Mouse (Mus musculus) brain, embryonic 14.5 days (tissue): Measurements from ENCODE around the gene Hnrnpu.

Experiments
- CTCF ChIP-seq: fragments of 200-500 bp; IDR thresholded peaks from 2 replicates; pipeline ENCODE4 v1.5.1; 2012; ENCODE audit warnings: inconsistent platforms, mild to moderate bottlenecking, moderate library complexity, borderline replicate concordance; ENCODE audit not compliant: insufficient read depth, insufficient read length; ENCODE audit errors: extremely low read depth
- POLR2A ChIP-seq: fragments of 200-500 bp; IDR thresholded peaks from 2 replicates; pipeline ENCODE4 v1.6.1; 2012; ENCODE audit warnings: mild to moderate bottlenecking, inconsistent platforms, borderline replicate concordance; ENCODE audit not compliant: poor library complexity, insufficient read depth, insufficient read length, severe bottlenecking; ENCODE audit errors: extremely low read depth

DNA sequence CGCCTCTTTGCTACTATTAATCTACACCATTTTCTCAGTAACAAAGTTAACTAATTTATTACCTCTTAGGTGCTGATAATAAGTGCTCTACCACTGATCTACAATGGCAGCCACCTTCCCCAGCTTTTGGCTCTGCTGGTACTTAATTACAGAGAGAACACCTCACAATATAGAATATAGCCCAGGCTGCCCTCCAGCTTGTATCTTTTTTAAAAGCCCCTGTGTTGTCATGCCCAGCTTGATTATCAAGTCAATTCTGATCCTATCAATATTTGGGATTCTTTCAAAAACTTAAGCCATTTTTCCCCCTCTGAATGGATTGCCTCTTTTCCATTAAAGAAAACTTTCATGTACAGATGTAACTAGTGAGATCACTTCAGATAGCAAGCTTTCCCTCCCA is 10.6 kb downstream of the Hnrnpu start:
- TF ChIP-seq CTCF (no peak), POLR2A (no peak)
